Mouse (Mus musculus): Measurements from ENCODE around the gene Glipr1. TPM values are rescaled to one million over a fixed set of nuclear protein-coding genes. Genes with fewer than 3 reads are reported as not detected.

Glipr1 gene
- polyA plus RNA-seq, 1 experiment from 2014 or later, result 0.88 TPM

Other genes with a start within 250 kb of the Glipr1 start
- gene Krr1, start 30.0 kb downstream of the Glipr1 start, polyA plus RNA-seq (2014; fragmentation: Nextera tagmentation; extraction: Ambion mirVana), result 57.3 and 62.1 TPM in 2 replicates
- not detected in 2 replicates for gene Glipr1l1, start 57.6 kb upstream of the Glipr1 start, polyA plus RNA-seq (2014; fragmentation: Nextera tagmentation; extraction: Ambion mirVana)
- gene Glipr1l2, start 80.7 kb upstream of the Glipr1 start, polyA plus RNA-seq (2014; fragmentation: Nextera tagmentation; extraction: Ambion mirVana), result not detected in 2 replicates
- 0.66 TPM in 1 of 2 replicates, not detected in the other for gene Glipr1l3, start 157.7 kb upstream of the Glipr1 start, polyA plus RNA-seq (2014; fragmentation: Nextera tagmentation; extraction: Ambion mirVana)
- gene Caps2, start 161.0 kb upstream of the Glipr1 start, polyA plus RNA-seq (2014; fragmentation: Nextera tagmentation; extraction: Ambion mirVana), result 0.22 and 0.58 TPM in 2 replicates

Measured in forebrain, embryonic 14.5 days (tissue).